Mouse (Mus musculus): Measurements from ENCODE around the gene L3mbtl3. TPM values are rescaled to one million over a fixed set of nuclear protein-coding genes. Genes with fewer than 3 reads are reported as not detected.

L3mbtl3 gene
- polyA plus RNA-seq, 1 experiment, result 3.5 TPM

GRCm38 (mm10) chr10:26244466-26244865, 131.3 kb downstream of the L3mbtl3 start:
- Histone ChIP-seq H3K27ac (ENCODE audit: insufficient read depth, low read depth, low read length) (no peak overlapping the region), H3K27me3 (ENCODE audit: control insufficient read depth, insufficient read depth, low read length) (no peaks in the 10 kb centered on the region), H3K4me3 (ENCODE audit: low read depth, low read length) (no peak overlapping the region), H3K36me3 (ENCODE audit: control insufficient read depth, insufficient read depth, low read length) (no peaks in the 10 kb centered on the region), H3K4me1 (ENCODE audit: control insufficient read depth, insufficient read depth, insufficient read length, low read length) (no peaks in the 10 kb centered on the region)
- no peak for TF ChIP-seq POLR2A (IDR thresholded peaks at IDR 0.05; ENCODE audit: low read depth, low read length)
- no peak for TF ChIP-seq CTCF (IDR thresholded peaks at IDR 0.05; ENCODE audit: extremely low read depth, insufficient read length, insufficient replicate concordance, low read depth, low read length)
- 85% methylated on average over 6 of the region's 6 CpGs for WGBS

DNA sequence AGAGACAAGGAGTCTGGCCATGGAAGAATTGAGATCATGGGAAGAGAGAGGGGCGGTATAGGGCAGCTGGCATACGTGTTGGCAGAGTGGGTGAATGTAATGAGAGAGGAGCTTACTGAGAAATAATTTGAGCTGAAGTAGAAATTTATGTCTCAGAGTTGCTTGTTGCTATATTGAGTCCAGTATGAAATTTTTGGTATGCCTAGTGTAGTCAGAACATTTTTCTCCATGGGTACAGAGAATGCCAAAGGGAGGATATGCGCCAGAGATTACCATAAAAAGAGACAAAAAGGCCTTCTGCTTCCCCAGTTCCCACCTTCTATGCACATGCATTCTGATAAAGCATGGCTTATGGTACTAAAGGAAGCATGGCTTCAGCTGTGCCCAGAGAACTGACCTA, 132.6 kb downstream of the L3mbtl3 start:
- Histone ChIP-seq H3K36me3 (ENCODE audit: control insufficient read depth, insufficient read depth, low read length) (no peaks in the 10 kb centered on the region), H3K27me3 (ENCODE audit: control insufficient read depth, insufficient read depth, low read length) (no peaks in the 10 kb centered on the region), H3K4me1 (ENCODE audit: control insufficient read depth, insufficient read depth, insufficient read length, low read length) (no peaks in the 10 kb centered on the region), H3K27ac (ENCODE audit: insufficient read depth, low read depth, low read length) (no peak overlapping the region), H3K4me3 (ENCODE audit: low read depth, low read length) (no peak overlapping the region)
- 85% methylated on average over 3 of the region's 3 CpGs for WGBS
- TF ChIP-seq CTCF (IDR thresholded peaks at IDR 0.05; ENCODE audit: extremely low read depth, insufficient read length, insufficient replicate concordance, low read depth, low read length) (no peak), POLR2A (IDR thresholded peaks at IDR 0.05; ENCODE audit: low read depth, low read length) (no peak)

DNA sequence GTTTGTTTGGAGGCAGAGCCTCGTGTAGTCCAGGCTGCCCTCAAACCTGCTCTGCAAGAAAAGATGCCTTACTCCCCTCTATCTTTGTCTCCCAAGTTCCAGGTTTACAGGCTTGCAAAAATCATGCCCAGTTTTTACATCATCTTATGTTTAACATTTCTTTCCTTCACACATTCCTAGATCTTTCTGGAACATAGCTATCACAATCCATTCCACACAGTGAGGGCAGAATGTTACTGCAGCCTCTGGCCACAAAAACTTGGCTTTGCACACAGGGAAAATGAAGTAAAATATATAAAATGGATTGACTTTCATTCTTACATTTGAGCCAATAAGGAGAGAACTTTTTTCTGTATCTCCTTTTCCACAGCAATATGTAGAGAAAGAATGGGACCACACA, 136.7 kb downstream of the L3mbtl3 start:
- 38% methylated on average over 1 of the region's 1 CpGs for WGBS
- TF ChIP-seq CTCF (IDR thresholded peaks at IDR 0.05; ENCODE audit: extremely low read depth, insufficient read length, insufficient replicate concordance, low read depth, low read length) (no peak), POLR2A (IDR thresholded peaks at IDR 0.05; ENCODE audit: low read depth, low read length) (no peak)
- H3K27ac ChIP-seq (ENCODE audit: insufficient read depth, low read depth, low read length), result no peak overlapping the region
- no peaks in the 10 kb centered on the region for H3K36me3 ChIP-seq (ENCODE audit: control insufficient read depth, insufficient read depth, low read length)
- no peaks in the 10 kb centered on the region for H3K27me3 ChIP-seq (ENCODE audit: control insufficient read depth, insufficient read depth, low read length)
- no peak overlapping the region for H3K4me3 ChIP-seq (ENCODE audit: low read depth, low read length)
- H3K4me1 ChIP-seq (ENCODE audit: control insufficient read depth, insufficient read depth, insufficient read length, low read length), result no peaks in the 10 kb centered on the region

- H3K27me3 ChIP-seq (ENCODE audit: control insufficient read depth, insufficient read depth, low read length), result no peaks in the 10 kb centered on the region
- H3K36me3 ChIP-seq (ENCODE audit: control insufficient read depth, insufficient read depth, low read length), result no peaks in the 10 kb centered on the region
- H3K27ac ChIP-seq (ENCODE audit: insufficient read depth, low read depth, low read length), result no peak overlapping the region
- no peaks in the 10 kb centered on the region for H3K4me1 ChIP-seq (ENCODE audit: control insufficient read depth, insufficient read depth, insufficient read length, low read length)
- 49% methylated on average over 4 of the region's 4 CpGs for WGBS
- TF ChIP-seq CTCF (IDR thresholded peaks at IDR 0.05; ENCODE audit: extremely low read depth, insufficient read length, insufficient replicate concordance, low read depth, low read length) (no peak), POLR2A (IDR thresholded peaks at IDR 0.05; ENCODE audit: low read depth, low read length) (no peak)
- H3K4me3 ChIP-seq (ENCODE audit: low read depth, low read length), result no peak overlapping the region
Measured at GRCm38 (mm10) chr10:26238559-26238958, 137.2 kb downstream of the L3mbtl3 start.

GRCm38 (mm10) chr10:26232071-26232653, 143.6 kb downstream of the L3mbtl3 start:
- H3K4me3 ChIP-seq (ENCODE audit: low read depth, low read length), result no peak overlapping the region
- H3K4me1 ChIP-seq (ENCODE audit: control insufficient read depth, insufficient read depth, insufficient read length, low read length), result no peaks in the 10 kb centered on the region
- H3K27ac ChIP-seq (ENCODE audit: insufficient read depth, low read depth, low read length), result no peak overlapping the region
- no peaks in the 10 kb centered on the region for H3K27me3 ChIP-seq (ENCODE audit: control insufficient read depth, insufficient read depth, low read length)
- WGBS, result 79% methylated on average over 3 of the region's 3 CpGs
- TF ChIP-seq POLR2A (IDR thresholded peaks at IDR 0.05; ENCODE audit: low read depth, low read length), result no peak
- TF ChIP-seq CTCF (IDR thresholded peaks at IDR 0.05; ENCODE audit: extremely low read depth, insufficient read length, insufficient replicate concordance, low read depth, low read length), result no peak
- no peaks in the 10 kb centered on the region for H3K36me3 ChIP-seq (ENCODE audit: control insufficient read depth, insufficient read depth, low read length)

DNA sequence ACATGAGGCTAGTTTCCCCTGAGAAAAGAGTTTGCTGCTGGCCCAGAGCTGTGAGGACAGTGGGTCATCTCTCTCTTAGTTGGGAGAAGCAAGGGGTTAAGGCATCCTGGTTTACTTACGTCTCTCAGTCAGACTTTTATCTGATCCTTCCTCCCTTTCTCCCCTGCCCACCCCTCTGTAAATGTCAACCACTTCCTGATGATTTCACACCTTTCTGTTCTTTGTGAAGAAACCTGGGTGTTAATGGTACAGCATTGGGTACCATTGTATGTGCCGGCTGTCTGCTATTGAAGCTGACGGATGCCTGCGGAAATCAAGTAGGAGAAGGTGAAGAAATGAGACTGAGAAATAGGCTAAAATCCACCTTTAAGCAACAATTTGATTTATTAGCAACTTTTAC, 146.3 kb downstream of the L3mbtl3 start, which contains the start of gene Samd3:
Gene Samd3 (plus strand): TSS at position 220 of the 400 bp plus-strand sequence.
- no peak within 1 kb of the TSS for H3K27ac ChIP-seq (ENCODE audit: insufficient read depth, low read depth, low read length)
- H3K36me3 ChIP-seq (ENCODE audit: control insufficient read depth, insufficient read depth, low read length), result no peaks in the 10 kb centered on the region
- no peaks in the 10 kb centered on the region for H3K27me3 ChIP-seq (ENCODE audit: control insufficient read depth, insufficient read depth, low read length)
- WGBS, result 51% methylated on average over 4 of the region's 4 CpGs
- no peak for TF ChIP-seq CTCF (IDR thresholded peaks at IDR 0.05; ENCODE audit: extremely low read depth, insufficient read length, insufficient replicate concordance, low read depth, low read length)
- no peak for TF ChIP-seq POLR2A (IDR thresholded peaks at IDR 0.05; ENCODE audit: low read depth, low read length)
- no peak within 1 kb of the TSS for H3K4me3 ChIP-seq (ENCODE audit: low read depth, low read length)
- no peaks in the 10 kb centered on the region for H3K4me1 ChIP-seq (ENCODE audit: control insufficient read depth, insufficient read depth, insufficient read length, low read length)

- Histone ChIP-seq H3K36me3 (ENCODE audit: control insufficient read depth, insufficient read depth, low read length) (no peaks in the 10 kb centered on the region), H3K27me3 (ENCODE audit: control insufficient read depth, insufficient read depth, low read length) (no peaks in the 10 kb centered on the region), H3K27ac (ENCODE audit: insufficient read depth, low read depth, low read length) (no peak overlapping the region), H3K4me3 (ENCODE audit: low read depth, low read length) (no peak overlapping the region), H3K4me1 (ENCODE audit: control insufficient read depth, insufficient read depth, insufficient read length, low read length) (no peaks in the 10 kb centered on the region)
- TF ChIP-seq CTCF (IDR thresholded peaks at IDR 0.05; ENCODE audit: extremely low read depth, insufficient read length, insufficient replicate concordance, low read depth, low read length), result no peak
- no peak for TF ChIP-seq POLR2A (IDR thresholded peaks at IDR 0.05; ENCODE audit: low read depth, low read length)
Measured at GRCm38 (mm10) chr10:26228187-26228586, 147.6 kb downstream of the L3mbtl3 start.
